In the genomic region with DNA sequence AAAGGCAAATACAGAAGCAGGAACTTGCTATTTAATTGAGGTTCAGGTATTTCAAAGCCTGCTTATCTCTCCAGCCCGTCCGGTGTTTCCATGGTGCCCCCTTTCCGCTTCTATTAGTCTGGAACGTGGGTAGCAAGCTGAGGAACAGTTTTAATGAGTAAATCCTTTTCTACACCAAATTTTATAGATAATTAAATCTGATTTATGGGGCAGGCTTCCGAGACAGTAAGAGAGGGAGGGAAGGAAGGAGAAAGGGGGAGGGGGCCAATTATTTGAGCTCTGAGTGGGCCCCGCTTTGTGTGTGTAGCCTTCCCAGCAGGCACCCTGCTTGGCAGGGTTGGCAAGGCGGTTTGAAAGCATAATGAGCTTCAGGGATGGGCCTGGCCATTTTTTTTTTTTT, we compare ENCODE assay signal across 8 mouse cellular contexts.
DNase-seq lines count a peak whose midpoint lies in the region; ATAC-seq lines count a peak whose summit lies in the region.

No protein-coding gene starts in this region.

- no peak overlapping the region for H3K9ac ChIP-seq in lung, embryonic 16.5 days (ENCODE audit: low read length)
- H3K9ac ChIP-seq in liver, embryonic 12.5 days: no peak overlapping the region
- no peak overlapping the region for H3K9ac ChIP-seq in stomach, embryonic 16.5 days (ENCODE audit: low read length)

- H3K27ac ChIP-seq in lung, embryonic 16.5 days (ENCODE audit: low read length): no peak overlapping the region
- H3K27ac ChIP-seq in liver, embryonic 12.5 days: no peak overlapping the region
- H3K27ac ChIP-seq in stomach, embryonic 16.5 days (ENCODE audit: low read length): no peak overlapping the region

- DNase-seq in embryo, embryonic 10 days (ENCODE audit: low spot score): peak; percentile 31
- DNase-seq in embryo, embryonic 9.5 days (ENCODE audit: extremely low spot score): no peak
- no peak for DNase-seq in lung, postnatal 4 days
- DNase-seq in frontal cortex, postnatal 36 days (ENCODE audit: low spot score in 2 of 2): no peak
- no peak for DNase-seq in left cerebral cortex, postnatal 10 days (ENCODE audit: extremely low spot score in 1 of 2, low spot score in 2 of 2)

- peak overlapping the region; percentile 28; the same call in 1 of the 2 replicates for H3K4me3 ChIP-seq in lung, embryonic 16.5 days (ENCODE audit: low read length)
- no peak overlapping the region for H3K4me3 ChIP-seq in liver, embryonic 12.5 days
- H3K4me3 ChIP-seq in stomach, embryonic 16.5 days (replicated peaks; ENCODE audit: low read length): peak overlapping the region; percentile 30

- intact Hi-C loops in left cerebral cortex, postnatal 10 days (cut with DNase I): no loop called here

- 21% methylated on average over 7 of the region's 7 CpGs for WGBS in lung, embryonic 16.5 days
- WGBS in liver, embryonic 12.5 days (ENCODE audit: insufficient replicate concordance): 43% methylated on average over 7 of the region's 7 CpGs
- WGBS in stomach, embryonic 16.5 days: 33% methylated on average over 7 of the region's 7 CpGs

- no peak for ATAC-seq in lung, embryonic 16.5 days (ENCODE audit: low read depth)
- no peak for ATAC-seq in liver, embryonic 12.5 days
- ATAC-seq in stomach, embryonic 16.5 days (ENCODE audit: insufficient read depth, low FRiP score): no peak

- H3K9me3 ChIP-seq in lung, embryonic 16.5 days (ENCODE audit: control insufficient read depth, low read length): no peaks in the 10 kb centered on the region
- no peaks in the 10 kb centered on the region for H3K9me3 ChIP-seq in liver, embryonic 12.5 days (replicated peaks)
- H3K9me3 ChIP-seq in stomach, embryonic 16.5 days (replicated peaks; ENCODE audit: control insufficient read depth, low read length): no peaks in the 10 kb centered on the region

- peak overlapping the region; percentile 54 for H3K4me2 ChIP-seq in lung, embryonic 16.5 days (ENCODE audit: low read depth, low read length)
- H3K4me2 ChIP-seq in liver, embryonic 12.5 days: peak overlapping the region; percentile 43; the same call in 1 of the 2 replicates
- peak overlapping the region; percentile 52 for H3K4me2 ChIP-seq in stomach, embryonic 16.5 days (ENCODE audit: low read depth, low read length)

- H3K36me3 ChIP-seq in lung, embryonic 16.5 days (ENCODE audit: control insufficient read depth, insufficient read depth, low read length): no peaks in the 10 kb centered on the region
- no peaks in the 10 kb centered on the region for H3K36me3 ChIP-seq in liver, embryonic 12.5 days
- H3K36me3 ChIP-seq in stomach, embryonic 16.5 days (ENCODE audit: control insufficient read depth, insufficient read depth, low read length): no peaks in the 10 kb centered on the region

- no peaks in the 10 kb centered on the region for H3K4me1 ChIP-seq in lung, embryonic 16.5 days (replicated peaks; ENCODE audit: control insufficient read depth, insufficient read depth, low read length)
- H3K4me1 ChIP-seq in liver, embryonic 12.5 days: no peaks in the 10 kb centered on the region
- H3K4me1 ChIP-seq in stomach, embryonic 16.5 days (ENCODE audit: control insufficient read depth, insufficient read depth, low read length): no peaks in the 10 kb centered on the region

- H3K27me3 ChIP-seq in lung, embryonic 16.5 days (ENCODE audit: control insufficient read depth, insufficient read depth, low read depth, low read length): no peaks in the 10 kb centered on the region
- H3K27me3 ChIP-seq in liver, embryonic 12.5 days (replicated peaks): no peaks in the 10 kb centered on the region
- H3K27me3 ChIP-seq in stomach, embryonic 16.5 days (ENCODE audit: control insufficient read depth, insufficient read depth, low read length): no peaks in the 10 kb centered on the region
